Mouse (Mus musculus) olfactory bulb, adult 2 months (tissue): ENCODE data around the gene Lmod3.

Source experiments
- CTCF ChIP-seq: fragments of 200-500 bp; IDR thresholded peaks from 2 replicates; pipeline ENCODE4 v1.5.1; 2012; ENCODE audit warnings: low read depth, mild to moderate bottlenecking, low read length, moderate library complexity; ENCODE audit not compliant: insufficient read depth
- POLR2A ChIP-seq: fragments of 200-500 bp; IDR thresholded peaks from 2 replicates; pipeline ENCODE4 v1.6.1; 2012; ENCODE audit warnings: mild to moderate bottlenecking, low read depth, low read length, moderate library complexity; ENCODE audit not compliant: insufficient read depth

DNA sequence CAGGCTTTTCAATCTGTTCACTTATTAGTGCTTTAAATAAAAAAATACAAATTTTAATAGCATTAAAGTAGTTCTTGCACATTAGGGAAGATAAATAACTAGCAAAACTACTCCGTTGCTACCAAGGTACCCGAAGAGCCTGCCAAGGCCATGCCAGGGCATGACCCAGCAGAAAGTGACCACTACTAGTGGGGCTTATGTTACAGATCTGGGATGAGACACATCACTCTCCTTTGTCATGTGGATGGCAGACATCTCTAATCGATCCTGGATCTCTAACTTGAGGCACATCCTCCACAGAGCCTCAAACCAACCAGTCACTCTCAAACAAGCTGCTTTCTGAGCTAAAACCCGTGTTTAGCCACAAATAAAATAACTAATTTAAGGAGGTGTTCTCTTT, 14.1 kb upstream of the Lmod3 start:
- no peak for TF ChIP-seq CTCF
- TF ChIP-seq POLR2A, result no peak
